Mouse (Mus musculus) hindbrain, embryonic 11.5 days (tissue): ENCODE measurements around the gene Vps13c. TPM values are rescaled to one million over a fixed set of nuclear protein-coding genes. Genes with fewer than 3 reads are reported as not detected.

Experiments used
- ATAC-seq: fragments of 200-750 bp; cut with Nextera tagmentation; 2 replicates; pipeline ENCODE4 v1.8.0; 2017; ENCODE audit warnings: mild to moderate bottlenecking, moderate TSS enrichment, moderate library complexity; ENCODE audit not compliant: low FRiP score
- DNase-seq: peaks from one replicate; pipeline ENCODE4 v3.0.0-alpha.2; 2015; ENCODE audit warnings: low spot score
- H3K27ac ChIP-seq: fragments of 300-500 bp; sonication (generic); 2 replicates; pipeline ENCODE4 v1.5.1; 2014; ENCODE audit warnings: mild to moderate bottlenecking, low read depth, low read length
- H3K27me3 ChIP-seq: fragments of 300-500 bp; sonication (generic); 2 replicates; pipeline ENCODE4 v1.6.1; 2014; ENCODE audit warnings: mild to moderate bottlenecking, low read length, moderate library complexity, mixed read lengths; ENCODE audit not compliant: control insufficient read depth, insufficient read depth
- H3K36me3 ChIP-seq: fragments of 300-500 bp; sonication (generic); 2 replicates; pipeline ENCODE4 v1.6.1; 2014; ENCODE audit warnings: mild to moderate bottlenecking, low read length, moderate library complexity, mixed read lengths; ENCODE audit not compliant: control insufficient read depth, insufficient read depth
- H3K4me1 ChIP-seq: fragments of 300-500 bp; sonication (generic); replicated peaks from 2 replicates; pipeline ENCODE4 v1.6.1; 2014; ENCODE audit warnings: low read length, mixed read lengths; ENCODE audit not compliant: control insufficient read depth, insufficient read depth
- H3K4me2 ChIP-seq: fragments of 300-500 bp; sonication (generic); replicated peaks from 2 replicates; pipeline ENCODE4 v1.6.1; 2014; ENCODE audit warnings: mild to moderate bottlenecking, low read depth, low read length
- H3K4me3 ChIP-seq: fragments of 300-500 bp; sonication (generic); 2 replicates; pipeline ENCODE4 v1.5.1; 2014; ENCODE audit warnings: low read depth, low read length
- H3K9ac ChIP-seq: fragments of 300-500 bp; sonication (generic); 2 replicates; pipeline ENCODE4 v1.6.1; 2014; ENCODE audit warnings: low read depth, low read length
- H3K9me3 ChIP-seq: fragments of 300-500 bp; sonication (generic); 2 replicates; pipeline ENCODE4 v1.6.1; 2016; ENCODE audit warnings: low read length; ENCODE audit not compliant: control insufficient read depth
- WGBS: fragments of 180-500 bp; shearing (Covaris S2); extraction: QIAGEN DNeasy Blood & Tissue Kit; methylation state at CpG from one replicate; pipeline ENCODE4 v1.1.7; 2014; 5-methylcytosine and 5-hydroxymethylcytosine counted together
- polyA plus RNA-seq: library from polyadenylated mRNA; unstranded; fragments of >200 nt; fragmentation: Nextera tagmentation; extraction: Ambion mirVana; gene quantifications from 2 replicates; pipeline ENCODE4 v1.2.1, GENCODE M21; 2014

Gene Vps13c
- polyA plus RNA-seq, 1 experiment from 2014 or later, result 14.7 TPM

DNA sequence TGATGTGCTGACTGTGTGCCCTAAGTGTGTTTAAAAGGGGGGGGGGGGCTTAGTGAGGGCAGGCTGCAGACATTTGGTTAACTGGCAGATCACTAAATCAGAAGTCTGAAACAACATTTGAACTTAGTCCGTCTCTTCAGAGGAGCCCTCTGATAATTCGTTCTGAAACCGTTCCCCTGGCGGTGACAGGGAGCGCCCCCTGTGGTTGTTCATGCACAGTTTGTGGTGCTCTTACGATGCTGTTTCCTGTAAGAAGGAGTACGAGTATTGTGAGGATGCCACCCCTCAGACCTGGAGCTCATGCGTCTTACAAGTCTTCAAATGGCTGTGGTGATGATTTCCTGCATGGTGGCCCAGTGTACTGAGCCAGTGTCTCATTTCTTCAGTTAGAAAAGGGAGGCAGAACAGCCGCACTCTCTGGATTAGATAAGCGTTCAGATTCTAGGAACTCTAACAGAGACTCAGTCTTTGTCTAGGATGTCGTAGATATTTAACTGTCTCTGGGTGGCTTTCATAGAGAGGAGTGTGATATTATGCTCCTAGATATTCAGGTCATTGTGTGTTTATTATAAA is 38.1 kb downstream of the Vps13c start:
- H3K9me3 ChIP-seq, result no peaks in the 10 kb centered on the region
- no peaks in the 10 kb centered on the region for H3K36me3 ChIP-seq
- no peak overlapping the region for H3K4me3 ChIP-seq
- no peak for DNase-seq
- H3K4me2 ChIP-seq, result no peak overlapping the region
- ATAC-seq, result no peak
- no peak overlapping the region for H3K27ac ChIP-seq
- 91% methylated on average over 11 of the region's 11 CpGs for WGBS
- H3K27me3 ChIP-seq, result no peaks in the 10 kb centered on the region
- no peaks in the 10 kb centered on the region for H3K4me1 ChIP-seq
- H3K9ac ChIP-seq, result no peak overlapping the region

- no peak for DNase-seq
- H3K4me3 ChIP-seq, result no peak overlapping the region
- 71% methylated on average over 13 of the region's 13 CpGs for WGBS
These were observed 43.3 kb downstream of the Vps13c start for GRCm38 (mm10) chr9:67883349-67883984.

DNA sequence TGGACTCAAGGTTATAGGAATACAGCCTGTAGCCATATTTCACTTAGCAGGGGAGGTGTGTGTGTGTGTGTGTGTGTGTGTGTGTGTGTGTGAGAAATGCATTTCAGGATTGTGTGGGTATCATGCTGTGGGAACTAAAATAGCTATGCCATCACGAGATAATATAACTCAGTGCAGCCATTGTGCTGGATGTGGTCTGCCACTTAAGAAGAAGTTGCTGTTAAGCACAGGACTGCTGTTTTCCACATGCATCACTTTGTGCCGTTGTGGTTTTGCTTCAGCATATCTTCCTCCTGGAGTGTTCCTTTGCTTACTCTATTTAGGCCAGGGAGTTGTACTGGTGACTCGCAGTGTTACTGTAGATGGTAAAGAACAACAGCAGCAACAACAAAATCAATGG is 43.9 kb downstream of the Vps13c start:
- Histone ChIP-seq H3K9ac (no peak overlapping the region), H3K27me3 (no peaks in the 10 kb centered on the region), H3K36me3 (no peaks in the 10 kb centered on the region), H3K4me3 (no peak overlapping the region), H3K9me3 (no peaks in the 10 kb centered on the region), H3K4me2 (no peak overlapping the region), H3K27ac (no peak overlapping the region), H3K4me1 (no peaks in the 10 kb centered on the region)
- WGBS, result 93% methylated on average over 3 of the region's 3 CpGs
- DNase-seq (no peak), ATAC-seq (no peak)

More at GRCm38 (mm10) chr9:67883349-67883984, 43.3 kb downstream of the Vps13c start:
- Histone ChIP-seq H3K27ac (no peak overlapping the region), H3K4me2 (no peak overlapping the region), H3K27me3 (no peaks in the 10 kb centered on the region), H3K9me3 (no peaks in the 10 kb centered on the region), H3K9ac (no peak overlapping the region), H3K4me1 (no peaks in the 10 kb centered on the region), H3K36me3 (no peaks in the 10 kb centered on the region)
- ATAC-seq, result no peak

GRCm38 (mm10) chr9:67886981-67887720 is 47.0 kb downstream of the Vps13c start:
- Histone ChIP-seq H3K27ac (no peak overlapping the region), H3K4me2 (no peak overlapping the region), H3K36me3 (no peaks in the 10 kb centered on the region), H3K4me3 (no peak overlapping the region), H3K4me1 (no peaks in the 10 kb centered on the region), H3K9ac (no peak overlapping the region), H3K27me3 (no peaks in the 10 kb centered on the region), H3K9me3 (no peaks in the 10 kb centered on the region)
- ATAC-seq (no peak), DNase-seq (no peak)
- WGBS, result 79% methylated on average over 4 of the region's 4 CpGs

DNA sequence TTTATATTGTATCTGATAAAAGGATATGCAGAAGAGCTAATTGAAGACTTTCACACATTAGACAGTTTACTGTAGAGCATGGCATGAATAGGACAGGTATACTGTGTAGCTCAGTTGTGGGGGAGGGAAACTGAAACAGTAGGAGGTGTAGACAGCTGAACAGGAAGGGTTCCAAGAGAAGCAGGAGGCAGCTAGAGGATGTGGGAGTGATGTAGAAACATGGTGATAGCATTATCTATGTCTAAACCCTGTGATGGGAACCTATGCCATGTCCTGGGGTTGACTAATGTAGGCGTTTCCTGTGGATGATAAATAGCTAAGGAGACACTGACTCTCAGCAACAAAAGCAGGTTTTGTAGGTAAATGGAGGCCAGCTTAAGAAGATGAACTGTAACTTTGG is 53.3 kb downstream of the Vps13c start:
- no peak overlapping the region for H3K9ac ChIP-seq
- ATAC-seq (no peak), DNase-seq (no peak)
- H3K4me3 ChIP-seq, result no peak overlapping the region
- H3K36me3 ChIP-seq, result 0 out of 2 replicates have a peak, but pooled peaks cover 2% of the 10 kb centered on the region
- no peaks in the 10 kb centered on the region for H3K4me1 ChIP-seq
- H3K9me3 ChIP-seq, result no peaks in the 10 kb centered on the region
- no peak overlapping the region for H3K4me2 ChIP-seq
- no peak overlapping the region for H3K27ac ChIP-seq
- WGBS, result 87% methylated on average over 1 of the region's 1 CpGs
- no peaks in the 10 kb centered on the region for H3K27me3 ChIP-seq

DNA sequence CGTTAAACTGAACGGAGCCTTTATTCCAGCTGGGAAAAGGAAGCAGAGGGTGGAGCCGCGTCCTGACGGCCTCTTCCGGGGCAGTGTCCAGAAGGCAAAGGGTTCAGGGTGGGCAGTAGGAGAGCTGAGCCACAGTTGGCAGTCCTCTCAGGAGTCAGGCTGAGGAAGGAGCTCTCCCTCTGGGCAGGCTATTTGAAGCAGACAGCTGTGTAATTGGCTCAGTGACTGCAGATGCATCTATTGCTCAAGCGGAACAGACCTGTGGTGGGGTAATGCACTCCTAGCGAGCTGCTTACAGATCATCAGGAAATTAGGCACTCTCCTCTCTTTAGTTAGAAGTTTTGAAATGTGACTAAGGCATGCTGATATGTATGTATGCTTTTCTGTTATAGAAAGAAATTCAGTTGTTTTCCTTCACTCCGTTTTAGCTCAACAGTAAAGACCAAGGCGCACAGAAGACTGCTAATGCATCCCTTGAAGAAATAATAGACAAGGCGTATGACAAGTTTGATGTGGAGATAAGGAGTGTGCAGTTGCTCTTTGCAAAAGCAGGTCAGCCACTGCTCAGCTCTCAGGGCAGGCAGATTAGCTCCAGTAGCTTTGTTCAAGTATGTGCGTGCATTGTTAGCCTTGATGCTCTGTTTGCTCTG is 56.6 kb downstream of the Vps13c start:
- no peak for ATAC-seq
- WGBS, result 67% methylated on average over 12 of the region's 12 CpGs
- Histone ChIP-seq H3K9me3 (no peaks in the 10 kb centered on the region), H3K9ac (no peak overlapping the region), H3K27me3 (no peaks in the 10 kb centered on the region), H3K4me1 (no peaks in the 10 kb centered on the region), H3K27ac (no peak overlapping the region), H3K4me2 (no peak overlapping the region), H3K4me3 (no peak overlapping the region), H3K36me3 (0 out of 2 replicates have a peak, but pooled peaks cover 2% of the 10 kb centered on the region)
- peak; percentile 5 for DNase-seq

DNA sequence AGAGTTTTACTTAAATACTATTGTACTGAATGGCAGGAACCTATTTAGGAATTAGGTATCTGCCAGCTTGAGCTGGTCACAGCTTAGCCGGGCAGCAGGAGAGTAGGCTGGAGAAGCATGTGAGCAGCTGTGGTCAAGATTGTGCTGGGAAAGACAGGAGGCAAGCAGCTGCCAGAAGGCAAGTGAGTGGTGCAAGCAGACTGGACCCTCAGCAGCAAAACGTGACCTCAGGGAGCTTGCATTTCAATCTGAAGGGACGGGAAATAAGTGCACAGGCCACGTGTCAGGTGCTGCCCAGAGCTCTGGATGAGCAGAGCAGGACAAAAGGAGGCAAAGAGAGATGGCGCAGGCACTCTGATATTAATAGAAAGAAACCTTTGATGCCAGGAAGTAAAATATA is 60.2 kb downstream of the Vps13c start:
- ATAC-seq, result no peak
- 65% methylated on average over 5 of the region's 5 CpGs for WGBS

GRCm38 (mm10) chr9:67904355-67904754 is 64.2 kb downstream of the Vps13c start:
- H3K27ac ChIP-seq, result no peak overlapping the region
- WGBS, result 75% methylated on average over 6 of the region's 6 CpGs
- no peaks in the 10 kb centered on the region for H3K36me3 ChIP-seq
- DNase-seq (no peak), ATAC-seq (no peak)
- H3K4me1 ChIP-seq, result no peaks in the 10 kb centered on the region
- H3K9me3 ChIP-seq, result no peaks in the 10 kb centered on the region
- no peak overlapping the region for H3K4me3 ChIP-seq
- H3K4me2 ChIP-seq, result no peak overlapping the region
- H3K27me3 ChIP-seq, result no peaks in the 10 kb centered on the region
- no peak overlapping the region for H3K9ac ChIP-seq

More for the DNA sequence above, 60.2 kb downstream of the Vps13c start:
- Histone ChIP-seq H3K4me2 (no peak overlapping the region), H3K36me3 (no peaks in the 10 kb centered on the region), H3K4me3 (no peak overlapping the region), H3K9ac (no peak overlapping the region), H3K27me3 (no peaks in the 10 kb centered on the region), H3K4me1 (no peaks in the 10 kb centered on the region), H3K27ac (no peak overlapping the region), H3K9me3 (no peaks in the 10 kb centered on the region)
- no peak for DNase-seq
